Mouse (Mus musculus) limb, embryonic 14.5 days (tissue): ENCODE results near the gene Cabp4. TPM values are rescaled to one million over a fixed set of nuclear protein-coding genes. Genes with fewer than 3 reads are reported as not detected.
"Not testable (repeated sequence)": the region's sequence is repeated elsewhere in the genome, so short reads cannot be mapped to it uniquely, and the experiment has no call there.

Experiments used
- ATAC-seq: fragments of 200-750 bp; cut with Nextera tagmentation; 2 replicates; pipeline ENCODE4 v1.8.0; 2017; ENCODE audit warnings: low read depth, moderate number of reproducible peaks, moderate TSS enrichment; ENCODE audit not compliant: low FRiP score
- DNase-seq: peaks from one replicate; pipeline ENCODE4 v3.0.0-alpha.2; 2015; ENCODE audit warnings: low spot score
- H3K27ac ChIP-seq: fragments of 300-500 bp; sonication (generic); replicated peaks from 2 replicates; pipeline ENCODE4 v1.5.1; 2014; ENCODE audit warnings: low read depth, mild to moderate bottlenecking, low read length, moderate library complexity, mixed read lengths
- H3K27me3 ChIP-seq: fragments of 300-500 bp; sonication (generic); 2 replicates; pipeline ENCODE4 v1.6.1; 2014; ENCODE audit warnings: low read length, mixed read lengths; ENCODE audit not compliant: control insufficient read depth, insufficient read depth
- H3K36me3 ChIP-seq: fragments of 300-500 bp; sonication (generic); 2 replicates; pipeline ENCODE4 v1.6.1; 2014; ENCODE audit warnings: mild to moderate bottlenecking, low read length, moderate library complexity, mixed read lengths; ENCODE audit not compliant: control insufficient read depth, insufficient read depth
- H3K4me1 ChIP-seq: fragments of 300-500 bp; sonication (generic); 2 replicates; pipeline ENCODE4 v1.6.1; 2014; ENCODE audit warnings: antibody characterized with exemption, low read length, mixed read lengths; ENCODE audit not compliant: control insufficient read depth, insufficient read depth
- H3K4me2 ChIP-seq: fragments of 300-500 bp; sonication (generic); replicated peaks from 2 replicates; pipeline ENCODE4 v1.6.1; 2014; ENCODE audit warnings: low read depth, mild to moderate bottlenecking, low read length, moderate library complexity; ENCODE audit not compliant: severe bottlenecking
- H3K4me3 ChIP-seq: fragments of 300-500 bp; sonication (generic); replicated peaks from 2 replicates; pipeline ENCODE4 v1.5.1; 2014; ENCODE audit warnings: low read length
- H3K9ac ChIP-seq: fragments of 300-500 bp; sonication (generic); 2 replicates; pipeline ENCODE4 v1.6.1; 2014; ENCODE audit warnings: mild to moderate bottlenecking, low read depth, low read length, moderate library complexity; ENCODE audit not compliant: severe bottlenecking
- H3K9me3 ChIP-seq: fragments of 300-500 bp; sonication (generic); 2 replicates; pipeline ENCODE4 v1.6.1; 2016; ENCODE audit warnings: low read length; ENCODE audit not compliant: control insufficient read depth
- POLR2A ChIP-seq: fragments of 200-500 bp; IDR thresholded peaks from 2 replicates; pipeline ENCODE4 v1.8.0; 2012; ENCODE audit warnings: inconsistent platforms, mild to moderate bottlenecking, moderate library complexity, borderline replicate concordance; ENCODE audit not compliant: insufficient read depth, insufficient read length; ENCODE audit errors: extremely low read depth
- WGBS: fragments of 180-500 bp; shearing (Covaris S2); extraction: QIAGEN DNeasy Blood & Tissue Kit; methylation state at CpG from one replicate; pipeline ENCODE4 v1.1.7; 2014; 5-methylcytosine and 5-hydroxymethylcytosine counted together
- polyA plus RNA-seq, 2 experiments: library from polyadenylated mRNA; depleted of rRNA in 1 of 2; stranded (reverse) in 1 of 2; unstranded in 1 of 2; fragments of >200 nt; fragmentation: Nextera tagmentation in 1 of 2; extraction: Ambion mirVana in 1 of 2; gene quantifications; 2 replicates each; pipeline versions ENCODE4 v1.2.1 to v1.2.3; 2012 to 2014

Gene Cabp4
- polyA plus RNA-seq, 2 experiments, result 0.05 to 0.10 TPM

DNA sequence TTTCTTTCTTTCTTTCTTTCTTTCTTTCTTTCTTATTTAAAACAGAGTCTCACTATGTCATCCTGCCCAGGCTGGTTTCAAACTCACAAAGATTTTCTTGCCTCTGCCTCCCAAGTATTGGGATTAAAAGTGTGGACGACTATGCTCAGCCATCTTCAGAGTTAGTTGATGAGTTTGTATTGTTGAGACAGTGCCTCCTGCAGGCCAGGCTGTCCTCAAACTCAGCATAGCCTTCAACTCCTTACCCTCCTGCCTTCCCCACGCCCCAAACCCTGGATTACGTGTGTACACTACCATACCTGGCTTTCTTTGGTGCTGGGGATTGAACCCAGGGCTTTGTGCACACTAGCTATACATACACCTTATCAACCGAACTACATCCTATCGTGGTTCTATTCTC lies 7.4 kb downstream of the Cabp4 start:
- Histone ChIP-seq H3K4me1 (no peaks in the 10 kb centered on the region), H3K27ac (no peak overlapping the region), H3K4me3 (no peak overlapping the region), H3K9me3 (no peaks in the 10 kb centered on the region), H3K27me3 (no peaks in the 10 kb centered on the region), H3K36me3 (peaks cover 19% of the 10 kb centered on the region), H3K4me2 (no peak overlapping the region), H3K9ac (no peak overlapping the region)
- WGBS, result 83% methylated on average over 5 of the region's 5 CpGs
- DNase-seq, result no peak
- ATAC-seq, result no peak
- no peak for TF ChIP-seq POLR2A

DNA sequence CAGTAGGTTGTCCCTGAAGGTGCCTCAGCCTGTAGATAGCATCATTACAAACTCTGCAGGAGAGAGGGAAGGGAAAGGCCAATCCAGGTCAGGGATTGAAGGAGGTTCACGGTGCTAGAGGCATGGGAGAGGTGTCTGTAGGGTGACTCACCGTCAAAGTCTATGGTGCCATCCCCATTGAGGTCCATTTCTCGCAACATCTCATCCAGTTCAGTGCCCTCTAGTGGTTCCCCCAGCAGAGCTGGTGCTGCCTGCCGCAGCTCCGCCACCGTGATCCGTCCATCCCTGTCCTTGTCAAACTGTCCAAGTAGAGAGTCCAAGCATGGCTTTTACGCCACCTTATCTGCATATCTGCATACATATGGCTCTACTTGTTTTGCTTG lies 7.9 kb downstream of the Cabp4 start:
- H3K9me3 ChIP-seq, ATAC-seq, H3K27ac ChIP-seq, H3K9ac ChIP-seq, H3K27me3 ChIP-seq, H3K4me3 ChIP-seq, H3K4me2 ChIP-seq, DNase-seq, H3K4me1 ChIP-seq: not testable (repeated sequence)
- WGBS, result 31% methylated on average over 6 of the region's 8 CpGs
- peaks cover 24% of the 10 kb centered on the region for H3K36me3 ChIP-seq

DNA sequence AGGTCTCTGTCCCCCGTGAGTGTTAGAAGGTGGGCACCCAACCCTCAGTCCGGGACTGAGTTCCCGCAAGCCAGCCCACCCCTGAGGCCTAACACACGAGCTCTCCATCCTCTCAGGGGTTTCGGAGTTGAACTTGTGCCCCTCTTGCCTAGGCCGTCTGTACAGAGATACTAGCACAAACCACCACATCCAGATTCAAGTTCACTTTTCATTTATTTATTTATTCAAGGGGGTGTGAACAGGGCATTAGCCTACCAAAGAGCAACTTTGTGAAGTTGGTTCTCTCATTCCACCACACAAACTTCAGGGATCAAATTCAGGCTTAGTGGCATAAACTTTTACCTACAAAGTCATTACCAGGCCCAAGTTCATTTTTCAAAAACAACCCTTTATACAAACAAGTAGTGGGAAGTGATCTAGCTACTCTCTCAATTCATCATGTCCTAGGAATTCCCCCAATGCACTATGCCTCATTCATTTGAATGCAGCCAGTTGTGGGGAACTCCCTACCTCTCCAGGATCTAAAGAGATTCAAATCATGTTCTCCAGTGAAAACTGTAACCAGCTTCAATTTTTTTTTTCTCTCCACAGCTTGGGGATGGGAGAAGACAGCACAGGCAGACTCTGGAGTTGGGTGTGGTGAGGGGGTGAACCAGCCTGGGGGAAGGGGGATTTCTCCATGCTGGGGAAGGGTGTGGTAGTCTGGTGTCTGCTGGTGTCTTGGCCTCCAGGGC lies 8.4 kb downstream of the Cabp4 start:
- not testable (repeated sequence) for H3K4me1 ChIP-seq, H3K9me3 ChIP-seq, H3K27me3 ChIP-seq, H3K4me3 ChIP-seq, H3K9ac ChIP-seq, H3K27ac ChIP-seq, ATAC-seq, H3K4me2 ChIP-seq, DNase-seq
- WGBS, result 81% methylated on average over 6 of the region's 6 CpGs
- H3K36me3 ChIP-seq, result peaks cover 28% of the 10 kb centered on the region

DNA sequence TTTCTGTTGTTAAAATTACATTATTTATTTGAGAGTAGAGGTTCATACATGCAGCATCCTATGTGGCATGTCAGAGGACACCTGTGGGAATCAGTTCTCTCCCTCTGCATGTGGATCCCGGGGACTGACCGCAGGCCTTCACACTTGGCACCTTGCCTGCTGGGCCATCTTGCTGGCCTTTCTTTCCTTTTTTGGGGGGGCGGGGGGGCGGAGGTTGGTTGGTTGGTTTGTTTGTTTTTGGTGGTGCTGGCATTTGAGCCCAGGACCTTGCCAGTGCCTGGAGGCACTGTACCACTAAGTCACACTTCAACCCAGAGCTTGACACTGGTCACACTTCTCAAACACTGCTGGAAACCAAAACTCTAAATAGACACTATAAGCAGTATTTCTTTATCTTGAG lies 9.5 kb downstream of the Cabp4 start:
- WGBS, result 85% methylated on average over 4 of the region's 4 CpGs
- TF ChIP-seq POLR2A, result no peak
- no peak for DNase-seq
- Histone ChIP-seq H3K4me2 (no peak overlapping the region), H3K4me3 (no peak overlapping the region), H3K36me3 (peaks cover 38% of the 10 kb centered on the region), H3K27ac (no peak overlapping the region), H3K27me3 (no peaks in the 10 kb centered on the region), H3K4me1 (no peaks in the 10 kb centered on the region), H3K9ac (no peak overlapping the region), H3K9me3 (no peaks in the 10 kb centered on the region)
- no peak for ATAC-seq

DNA sequence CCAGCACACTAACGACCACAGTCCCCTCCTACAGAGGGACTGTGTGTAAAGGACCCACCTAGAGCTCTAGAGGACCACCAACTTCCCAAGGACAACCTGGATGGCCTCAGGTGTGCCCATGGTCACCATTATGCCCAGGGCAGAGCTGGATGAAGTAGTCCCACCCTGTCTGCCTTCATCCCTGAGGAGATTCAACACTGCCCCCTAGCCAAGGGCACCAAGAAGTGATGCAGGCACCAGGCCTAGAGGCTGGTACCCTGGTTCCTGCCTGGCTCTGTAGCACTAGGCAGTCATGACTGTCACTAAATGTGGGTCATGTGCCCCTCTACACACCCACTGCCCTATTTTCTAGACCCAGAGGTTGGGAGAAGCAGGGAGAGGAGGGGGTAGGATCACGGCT lies 12.1 kb downstream of the Cabp4 start:
- no peaks in the 10 kb centered on the region for H3K9me3 ChIP-seq
- no peak overlapping the region for H3K4me3 ChIP-seq
- H3K36me3 ChIP-seq, result peaks cover 62% of the 10 kb centered on the region
- DNase-seq, result no peak
- TF ChIP-seq POLR2A, result no peak
- no peaks in the 10 kb centered on the region for H3K27me3 ChIP-seq
- WGBS, result 77% methylated on average over 2 of the region's 2 CpGs
- no peak overlapping the region for H3K27ac ChIP-seq
- no peak for ATAC-seq
- H3K4me2 ChIP-seq, result no peak overlapping the region
- H3K9ac ChIP-seq, result no peak overlapping the region
- H3K4me1 ChIP-seq, result peaks cover 4% of the 10 kb centered on the region

DNA sequence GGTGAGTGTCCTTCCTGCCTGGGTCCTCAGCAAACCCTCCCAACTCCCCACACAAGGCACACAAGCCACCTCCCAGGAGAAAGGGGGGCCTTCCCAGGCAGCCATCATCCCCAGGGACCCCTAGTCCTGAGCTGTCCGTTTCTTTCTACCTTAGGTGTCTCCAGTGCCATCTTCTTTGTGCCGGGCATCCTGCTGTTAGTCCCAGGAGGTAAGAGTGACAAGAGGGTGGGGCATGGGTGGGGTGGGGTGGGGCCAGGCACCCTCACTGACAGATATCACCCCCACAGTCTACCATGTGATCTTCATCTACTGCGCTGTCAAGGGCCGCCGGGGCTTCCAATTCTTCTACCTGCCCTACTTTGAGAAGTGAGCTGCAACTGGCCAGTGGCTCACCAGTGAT lies 12.8 kb downstream of the Cabp4 start:
- H3K9ac ChIP-seq, result no peak overlapping the region
- DNase-seq (no peak), ATAC-seq (no peak)
- peaks cover 8% of the 10 kb centered on the region for H3K4me1 ChIP-seq
- no peaks in the 10 kb centered on the region for H3K9me3 ChIP-seq
- no peaks in the 10 kb centered on the region for H3K27me3 ChIP-seq
- no peak overlapping the region for H3K4me2 ChIP-seq
- H3K36me3 ChIP-seq, result peaks cover 62% of the 10 kb centered on the region
- H3K27ac ChIP-seq, result no peak overlapping the region
- no peak overlapping the region for H3K4me3 ChIP-seq
- WGBS, result 88% methylated on average over 5 of the region's 5 CpGs
- TF ChIP-seq POLR2A, result no peak
